In the genomic region with DNA sequence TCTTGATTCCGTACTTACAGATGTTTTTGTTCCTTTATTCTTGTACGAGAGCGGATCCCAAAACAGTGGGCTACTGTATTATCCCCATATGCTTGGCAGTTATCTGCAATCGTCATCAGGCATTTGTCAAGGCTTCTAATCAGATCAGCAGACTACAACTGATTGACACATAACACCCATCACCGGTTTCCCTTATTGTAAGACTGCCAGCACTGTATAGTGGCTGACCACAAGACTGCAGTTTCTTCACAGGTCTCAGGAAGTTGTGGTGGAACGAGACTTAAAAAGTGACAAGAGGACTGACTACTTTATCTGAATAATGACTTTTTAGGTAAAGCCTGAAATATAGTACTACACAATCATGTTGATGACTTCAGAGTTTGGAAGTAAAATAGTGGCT, we compare ENCODE assay signal across 8 mouse cellular contexts. TPM values are rescaled to one million over a fixed set of nuclear protein-coding genes. Genes with fewer than 3 reads are reported as not detected.
DNase-seq lines count a peak whose midpoint lies in the region; ATAC-seq and TF ChIP-seq lines count a peak whose summit lies in the region.

No protein-coding gene starts in this region.

- no peaks in the 10 kb centered on the region for H3K27me3 ChIP-seq in liver, embryonic 11.5 days (replicated peaks; ENCODE audit: control insufficient read depth, insufficient read depth, low read length)
- no peaks in the 10 kb centered on the region for H3K27me3 ChIP-seq in intestine, embryonic 14.5 days (replicated peaks; ENCODE audit: control insufficient read depth, insufficient read depth, low read length)
- no peaks in the 10 kb centered on the region for H3K27me3 ChIP-seq in midbrain, postnatal 0 days (ENCODE audit: insufficient read depth, low read length)
- no peaks in the 10 kb centered on the region for H3K27me3 ChIP-seq in thymus, adult 2 months (ENCODE audit: control insufficient read depth, insufficient read depth, low read length)

- H3K36me3 ChIP-seq in liver, embryonic 11.5 days (ENCODE audit: control insufficient read depth, insufficient read depth, low read length) = 0 out of 2 replicates have a peak, but pooled peaks cover 6% of the 10 kb centered on the region
- peaks cover 28% of the 10 kb centered on the region for H3K36me3 ChIP-seq in intestine, embryonic 14.5 days (ENCODE audit: control insufficient read depth, insufficient read depth, low read length)
- 0 out of 2 replicates have a peak, but pooled peaks cover 3% of the 10 kb centered on the region for H3K36me3 ChIP-seq in midbrain, postnatal 0 days (ENCODE audit: insufficient read depth, low read length)
- 0 out of 2 replicates have a peak, but pooled peaks cover 3% of the 10 kb centered on the region for H3K36me3 ChIP-seq in thymus, adult 2 months (ENCODE audit: control insufficient read depth, insufficient read depth, low read length)

- H3K9ac ChIP-seq in liver, embryonic 11.5 days (ENCODE audit: low read depth, low read length) = peak overlapping the region; percentile 86; the same call in 1 of the 2 replicates
- H3K9ac ChIP-seq in intestine, embryonic 14.5 days (ENCODE audit: low read length) = no peak overlapping the region
- no peak overlapping the region for H3K9ac ChIP-seq in midbrain, postnatal 0 days (replicated peaks; ENCODE audit: low read length, poor library complexity, severe bottlenecking)

- peak overlapping the region; percentile 80 for H3K4me3 ChIP-seq in liver, embryonic 11.5 days (ENCODE audit: low read depth, low read length)
- peak overlapping the region; percentile 73 for H3K4me3 ChIP-seq in bone marrow macrophage, adult 2 months (ENCODE audit: insufficient read depth, low read length)
- peak overlapping the region; percentile 72; the same call in 1 of the 2 replicates for H3K4me3 ChIP-seq in intestine, embryonic 14.5 days (ENCODE audit: low read depth, low read length)
- peak overlapping the region; percentile 84; the same call in 1 of the 2 replicates for H3K4me3 ChIP-seq in midbrain, postnatal 0 days (ENCODE audit: low read depth, low read length)
- no peak overlapping the region for H3K4me3 ChIP-seq in thymus, adult 2 months (ENCODE audit: control insufficient read depth, insufficient read depth, low read length)

- peak overlapping the region; percentile 89 for H3K27ac ChIP-seq in liver, embryonic 11.5 days (ENCODE audit: low read depth, low read length)
- H3K27ac ChIP-seq in bone marrow macrophage, adult 2 months (ENCODE audit: insufficient read depth, low read depth, low read length) = peak overlapping the region; percentile 79
- no peak overlapping the region for H3K27ac ChIP-seq in intestine, embryonic 14.5 days (ENCODE audit: low read depth)
- H3K27ac ChIP-seq in midbrain, postnatal 0 days (ENCODE audit: low read depth, low read length) = no peak overlapping the region
- no peak overlapping the region for H3K27ac ChIP-seq in thymus, adult 2 months (ENCODE audit: control insufficient read depth, insufficient read depth, low read length)

- no peak for ATAC-seq in liver, embryonic 11.5 days (replicated peaks; ENCODE audit: low FRiP score)
- no peak for ATAC-seq in intestine, embryonic 14.5 days (replicated peaks; ENCODE audit: low FRiP score, low TSS enrichment, low read depth)
- no peak for ATAC-seq in midbrain, postnatal 0 days (ENCODE audit: low FRiP score)

- peak overlapping the region; percentile 86 for H3K4me2 ChIP-seq in liver, embryonic 11.5 days
- peak overlapping the region; percentile 75 for H3K4me2 ChIP-seq in intestine, embryonic 14.5 days (ENCODE audit: low read length)
- H3K4me2 ChIP-seq in midbrain, postnatal 0 days (ENCODE audit: low read depth, low read length, poor library complexity, severe bottlenecking) = peak overlapping the region; percentile 68

- WGBS in liver, embryonic 11.5 days = 39% methylated on average over 6 of the region's 6 CpGs
- 60% methylated on average over 6 of the region's 6 CpGs for whole genome bisulfite sequencing in intestine, embryonic 14.5 days
- WGBS in midbrain, postnatal 0 days = 49% methylated on average over 6 of the region's 6 CpGs
- 7% methylated on average over 6 of the region's 6 CpGs for WGBS in thymus, adult 2 months

- TF ChIP-seq POLR2A in bone marrow macrophage, adult 2 months (IDR thresholded peaks at IDR 0.05; ENCODE audit: borderline replicate concordance, low read depth, low read length) = no peak
- TF ChIP-seq POLR2A in thymus, adult 2 months (IDR thresholded peaks at IDR 0.05; ENCODE audit: control insufficient read depth, extremely low read depth, insufficient read depth, low read length, poor library complexity) = no peak

- H3K9me3 ChIP-seq in liver, embryonic 11.5 days (ENCODE audit: control insufficient read depth, low read length) = no peaks in the 10 kb centered on the region
- no peaks in the 10 kb centered on the region for H3K9me3 ChIP-seq in intestine, embryonic 14.5 days (ENCODE audit: control insufficient read depth, low read length)
- no peaks in the 10 kb centered on the region for H3K9me3 ChIP-seq in midbrain, postnatal 0 days (ENCODE audit: low read length)

- H3K4me1 ChIP-seq in liver, embryonic 11.5 days (replicated peaks; ENCODE audit: control insufficient read depth, insufficient read depth, low read length) = peaks cover 18% of the 10 kb centered on the region
- peaks cover 34% of the 10 kb centered on the region for H3K4me1 ChIP-seq in bone marrow macrophage, adult 2 months (ENCODE audit: control insufficient read depth, insufficient read depth, low read length)
- H3K4me1 ChIP-seq in intestine, embryonic 14.5 days (replicated peaks; ENCODE audit: control insufficient read depth, insufficient read depth, low read length) = peaks cover 14% of the 10 kb centered on the region
- peaks cover 6% of the 10 kb centered on the region; the same call in 1 of the 2 replicates for H3K4me1 ChIP-seq in midbrain, postnatal 0 days (ENCODE audit: insufficient read depth, low read length)
- H3K4me1 ChIP-seq in thymus, adult 2 months (replicated peaks; ENCODE audit: control insufficient read depth, insufficient read depth, low read length) = peaks cover 10% of the 10 kb centered on the region

- DNase-seq in liver, embryonic 11.5 days (ENCODE audit: low spot score) = no peak
- DNase-seq in liver = no peak
- no peak for DNase-seq in intestine, embryonic 14.5 days (ENCODE audit: low spot score)
- DNase-seq in midbrain, postnatal 0 days (ENCODE audit: low spot score) = peak; percentile 22
- DNase-seq in layer of hippocampus, adult 9-11 months = no peak
- no peak for DNase-seq in thymus, adult 2 months
- no peak for DNase-seq in spleen, adult 12 weeks (ENCODE audit: low spot score)

- no peak for TF ChIP-seq CTCF in bone marrow macrophage, adult 2 months (IDR thresholded peaks at IDR 0.05; ENCODE audit: low read depth, low read length)
- peak; percentile 17; the same call in 1 of the 2 replicates for TF ChIP-seq CTCF in midbrain, postnatal 0 days (IDR thresholded peaks at IDR 0.05)
- no peak for TF ChIP-seq CTCF in thymus, adult 2 months (IDR thresholded peaks at IDR 0.05; ENCODE audit: borderline replicate concordance, control insufficient read depth, extremely low read depth, insufficient read depth, low read length, poor library complexity)

RNA-seq across cellular contexts. Expression of gene Tmem251, which starts 1.3 kb away (rescaled TPM):
- polyA plus RNA-seq in liver, embryonic 11.5 days (2014; fragmentation: Nextera tagmentation; extraction: Ambion mirVana) = 12.6 and 14.0 TPM in 2 replicates
- 8.0 and 8.1 TPM in 2 replicates for polyA plus RNA-seq in bone marrow macrophage, adult 2 months (2012; ENCODE audit: insufficient read depth, insufficient read length, missing spikeins)
- polyA plus RNA-seq in intestine, embryonic 14.5 days (2014; fragmentation: Nextera tagmentation; extraction: Ambion mirVana) = 12.6 and 14.7 TPM in 2 replicates
- 5.9 and 6.2 TPM in 2 replicates for total RNA-seq in midbrain, postnatal 0 days (2014; rRNA removed)
- 11.9 and 12.3 TPM in 2 replicates for polyA plus RNA-seq in midbrain, postnatal 0 days (2015; fragmentation: Nextera tagmentation; extraction: Ambion mirVana)
- polyA plus RNA-seq in thymus, adult 2 months (2012; rRNA removed) = 4.2 and 4.4 TPM in 2 replicates

RNA-seq across cellular contexts. Expression of gene Moap1, which starts 1.4 kb away (rescaled TPM):
- polyA plus RNA-seq in liver, embryonic 11.5 days (2014; fragmentation: Nextera tagmentation; extraction: Ambion mirVana) = 18.3 and 18.4 TPM in 2 replicates
- polyA plus RNA-seq in bone marrow macrophage, adult 2 months (2012; ENCODE audit: insufficient read depth, insufficient read length, missing spikeins) = 1.3 TPM in 1 of 2 replicates, not detected in the other
- polyA plus RNA-seq in intestine, embryonic 14.5 days (2014; fragmentation: Nextera tagmentation; extraction: Ambion mirVana) = 21.0 and 27.3 TPM in 2 replicates
- 20.9 and 26.5 TPM in 2 replicates for total RNA-seq in midbrain, postnatal 0 days (2014; rRNA removed)
- 71.8 and 84.8 TPM in 2 replicates for polyA plus RNA-seq in midbrain, postnatal 0 days (2015; fragmentation: Nextera tagmentation; extraction: Ambion mirVana)
- polyA plus RNA-seq in thymus, adult 2 months (2012; rRNA removed) = 0.71 and 1.3 TPM in 2 replicates

RNA-seq across cellular contexts. Expression of gene Gm28051, which starts 12.7 kb away (rescaled TPM):
- not detected in 2 replicates for polyA plus RNA-seq in liver, embryonic 11.5 days (2014; fragmentation: Nextera tagmentation; extraction: Ambion mirVana)
- not detected in 2 replicates for polyA plus RNA-seq in bone marrow macrophage, adult 2 months (2012; ENCODE audit: insufficient read depth, insufficient read length, missing spikeins)
- not detected in 2 replicates for polyA plus RNA-seq in intestine, embryonic 14.5 days (2014; fragmentation: Nextera tagmentation; extraction: Ambion mirVana)
- total RNA-seq in midbrain, postnatal 0 days (2014; rRNA removed) = 0.93 TPM in 1 of 2 replicates, not detected in the other
- not detected in 2 replicates for polyA plus RNA-seq in midbrain, postnatal 0 days (2015; fragmentation: Nextera tagmentation; extraction: Ambion mirVana)
- not detected in 2 replicates for polyA plus RNA-seq in thymus, adult 2 months (2012; rRNA removed)

RNA-seq across cellular contexts. Expression of gene Gon7, which starts 12.8 kb away (rescaled TPM):
- polyA plus RNA-seq in liver, embryonic 11.5 days (2014; fragmentation: Nextera tagmentation; extraction: Ambion mirVana) = 31.0 and 36.8 TPM in 2 replicates
- 9.9 and 14.3 TPM in 2 replicates for polyA plus RNA-seq in bone marrow macrophage, adult 2 months (2012; ENCODE audit: insufficient read depth, insufficient read length, missing spikeins)
- 26.5 and 30.4 TPM in 2 replicates for polyA plus RNA-seq in intestine, embryonic 14.5 days (2014; fragmentation: Nextera tagmentation; extraction: Ambion mirVana)
- 14.4 and 21.0 TPM in 2 replicates for total RNA-seq in midbrain, postnatal 0 days (2014; rRNA removed)
- polyA plus RNA-seq in midbrain, postnatal 0 days (2015; fragmentation: Nextera tagmentation; extraction: Ambion mirVana) = 30.9 and 39.1 TPM in 2 replicates
- 19.4 and 25.0 TPM in 2 replicates for polyA plus RNA-seq in thymus, adult 2 months (2012; rRNA removed)

RNA-seq across cellular contexts. Expression of gene Ubr7, which starts 12.9 kb away (rescaled TPM):
- polyA plus RNA-seq in liver, embryonic 11.5 days (2014; fragmentation: Nextera tagmentation; extraction: Ambion mirVana) = 53.3 and 57.2 TPM in 2 replicates
- polyA plus RNA-seq in bone marrow macrophage, adult 2 months (2012; ENCODE audit: insufficient read depth, insufficient read length, missing spikeins) = 16.1 and 17.9 TPM in 2 replicates
- 45.7 and 50.9 TPM in 2 replicates for polyA plus RNA-seq in intestine, embryonic 14.5 days (2014; fragmentation: Nextera tagmentation; extraction: Ambion mirVana)
- total RNA-seq in midbrain, postnatal 0 days (2014; rRNA removed) = 45.3 and 51.0 TPM in 2 replicates
- 24.4 and 25.6 TPM in 2 replicates for polyA plus RNA-seq in midbrain, postnatal 0 days (2015; fragmentation: Nextera tagmentation; extraction: Ambion mirVana)
- polyA plus RNA-seq in thymus, adult 2 months (2012; rRNA removed) = 28.7 and 29.0 TPM in 2 replicates

Comparison
In these comparisons a context has a peak if more than half of its experiments do, and no peak if none do; other contexts are left out.
1. H3K27ac ChIP-seq: peak in liver, embryonic 11.5 days (single experiment) and bone marrow macrophage, adult 2 months (single experiment); none in intestine, embryonic 14.5 days (single experiment), midbrain, postnatal 0 days (single experiment) and thymus, adult 2 months (single experiment).
2. Peak in every context shown above with its lines, with median percentiles within 50 percentile points of each other: H3K4me2 ChIP-seq.